Mouse (Mus musculus): ENCODE results near the gene Galntl6.
A peak's percentile ranks its signal among the peaks of the same experiment; 100 is the strongest.
"Not testable (repeated sequence)": the region's sequence is repeated elsewhere in the genome, so short reads cannot be mapped to it uniquely, and the experiment has no call there.

Gene Galntl6

DNA sequence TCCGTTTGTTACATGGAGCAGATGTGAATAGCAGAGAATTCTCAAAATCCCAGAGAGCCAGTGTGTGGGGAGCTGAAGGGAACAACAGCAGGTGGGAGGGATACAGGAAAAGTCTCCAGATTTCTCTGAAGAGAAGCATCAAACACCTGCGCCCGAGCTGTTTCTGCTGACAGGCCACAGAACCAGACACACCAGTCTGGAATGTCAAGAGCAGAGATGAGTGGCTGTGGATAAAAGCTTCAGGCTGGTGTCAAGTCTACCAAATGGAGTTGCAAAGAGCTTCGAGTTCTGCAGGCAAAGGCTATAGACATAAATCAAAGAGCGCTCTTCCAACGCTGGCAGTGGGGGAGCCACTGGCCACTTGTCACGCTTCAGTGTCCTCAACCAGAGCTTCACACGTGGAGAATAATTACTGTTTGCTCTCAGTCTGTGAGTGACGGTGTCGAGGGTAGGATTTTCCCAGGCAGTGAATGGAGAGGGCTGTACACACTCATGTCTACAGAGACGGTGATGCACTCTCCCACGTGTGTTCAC lies 1139.6 kb downstream of the Galntl6 start:
- DNase-seq (ENCODE audit: low read depth, low spot score): peak; percentile 74

DNA sequence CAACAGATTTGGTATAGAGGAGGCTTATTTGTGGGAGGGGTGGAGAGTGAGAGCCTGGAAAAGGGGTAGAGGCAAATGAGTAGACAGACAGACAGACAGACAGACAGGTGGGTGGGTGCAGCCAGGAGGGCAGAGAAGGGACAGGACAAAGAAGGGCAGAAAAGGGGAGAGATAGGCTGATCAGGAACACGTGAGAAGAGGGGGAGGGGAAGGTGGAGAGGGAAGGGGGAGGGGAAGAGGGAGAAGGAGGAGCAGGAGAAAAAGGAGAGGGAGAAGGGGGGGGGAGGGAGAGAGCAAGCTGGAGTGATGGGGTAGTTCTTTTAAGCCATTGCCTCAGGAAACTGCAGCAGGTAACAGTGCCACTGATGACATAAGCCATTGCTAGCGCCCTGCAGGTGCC lies 1144.9 kb downstream of the Galntl6 start:
- DNase-seq (ENCODE audit: low read depth, low spot score): no peak

DNA sequence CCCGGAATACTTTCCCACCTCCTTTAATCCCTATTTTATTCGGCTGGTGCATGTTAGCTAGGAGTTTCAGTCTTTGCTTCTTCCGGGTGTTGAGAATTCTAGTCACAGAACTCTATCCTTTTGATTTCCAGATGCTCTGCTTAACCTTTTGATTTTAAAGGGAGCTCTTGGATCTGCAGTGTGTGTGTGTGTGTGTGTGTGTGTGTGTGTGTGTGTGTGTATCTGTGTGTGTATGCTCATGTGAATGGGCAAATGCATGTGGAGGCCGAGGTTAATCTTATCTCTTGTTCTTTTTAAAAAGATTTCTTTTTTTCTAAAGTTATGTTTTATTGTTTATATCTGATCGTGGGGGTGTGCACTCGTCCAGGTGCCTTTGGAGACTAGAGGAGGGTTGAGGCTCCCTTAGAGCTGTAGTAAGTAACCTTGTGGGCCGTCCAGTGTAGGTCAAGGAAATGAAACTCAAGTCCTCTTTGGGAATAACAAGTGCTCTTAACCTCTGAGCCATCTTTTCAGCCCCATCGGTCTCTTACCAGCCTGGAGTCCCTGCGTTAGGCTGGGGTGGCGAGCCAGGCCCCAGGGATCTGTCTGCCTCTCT lies 1145.9 kb downstream of the Galntl6 start:
- DNase-seq (ENCODE audit: low read depth, low spot score): no peak

DNA sequence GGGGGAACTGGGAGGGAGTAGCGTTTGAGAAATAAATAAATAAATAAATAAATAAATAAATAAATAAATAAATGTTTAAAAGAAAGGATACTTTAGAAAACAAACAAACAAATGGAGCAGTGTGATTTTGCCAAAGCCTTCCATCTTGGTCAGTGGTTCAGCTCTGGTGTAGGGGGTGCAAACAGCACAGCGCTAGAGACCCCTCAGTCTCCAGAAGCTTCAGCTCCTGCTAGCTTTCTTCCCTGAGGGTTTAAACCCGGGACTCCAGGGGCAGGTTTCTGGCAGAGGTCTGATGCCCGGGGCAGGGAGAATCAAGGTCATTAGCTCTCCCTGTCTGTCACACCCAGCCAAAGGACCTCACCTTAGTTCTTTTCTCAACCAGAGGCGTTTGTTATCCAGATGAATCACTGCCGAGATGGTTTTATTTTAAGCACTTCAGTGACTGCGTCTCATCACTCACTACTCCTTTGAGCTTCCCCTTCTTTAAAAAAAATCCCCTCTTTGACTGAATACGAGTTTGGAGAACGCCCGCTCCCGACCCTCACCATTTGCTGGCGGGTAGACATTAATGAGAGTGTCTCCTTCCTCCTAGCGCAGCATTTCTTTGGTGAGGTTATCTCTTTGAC lies 1146.6 kb downstream of the Galntl6 start:
- DNase-seq (ENCODE audit: low read depth, low spot score): peak; percentile 30

DNA sequence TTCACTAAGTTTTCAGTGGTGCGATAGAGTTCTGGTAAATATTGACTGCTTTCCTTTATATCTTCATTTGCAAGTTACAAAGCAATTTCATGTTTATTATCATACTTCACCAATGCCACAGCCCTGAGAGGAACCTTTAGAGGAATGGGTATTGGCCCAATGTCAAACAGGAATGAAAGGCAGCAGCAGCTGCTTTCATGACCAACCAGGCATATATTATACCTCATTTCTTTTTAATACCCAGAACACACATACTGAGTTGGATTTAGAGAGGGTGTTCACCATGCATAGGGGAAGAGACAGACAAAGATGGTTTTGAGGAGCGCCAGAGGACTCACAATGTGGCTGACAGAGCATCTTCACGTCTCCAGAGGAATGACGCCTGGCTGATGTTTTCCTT lies 1147.2 kb downstream of the Galntl6 start:
- no peak for DNase-seq (ENCODE audit: low read depth, low spot score)

DNA sequence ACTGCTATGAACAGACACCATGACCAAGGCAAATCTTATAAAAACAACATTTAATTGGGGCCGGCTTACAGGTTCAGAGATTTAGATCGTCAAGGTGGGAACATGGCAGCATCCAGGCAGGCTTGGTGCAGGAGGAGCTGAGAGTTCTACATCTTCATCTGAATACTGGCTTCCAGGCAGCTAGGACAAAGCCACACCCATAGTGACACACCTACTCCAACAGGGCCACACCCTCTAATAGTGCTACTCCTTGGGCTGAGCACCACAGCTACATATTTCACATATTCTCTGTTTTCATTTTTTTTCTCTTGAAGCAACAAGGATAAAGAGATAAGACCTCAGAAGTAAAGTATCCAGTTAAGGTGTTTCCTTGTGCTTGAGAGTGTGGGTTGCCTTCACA lies 1149.8 kb downstream of the Galntl6 start:
- DNase-seq (ENCODE audit: low read depth, low spot score): not testable (repeated sequence)

DNA sequence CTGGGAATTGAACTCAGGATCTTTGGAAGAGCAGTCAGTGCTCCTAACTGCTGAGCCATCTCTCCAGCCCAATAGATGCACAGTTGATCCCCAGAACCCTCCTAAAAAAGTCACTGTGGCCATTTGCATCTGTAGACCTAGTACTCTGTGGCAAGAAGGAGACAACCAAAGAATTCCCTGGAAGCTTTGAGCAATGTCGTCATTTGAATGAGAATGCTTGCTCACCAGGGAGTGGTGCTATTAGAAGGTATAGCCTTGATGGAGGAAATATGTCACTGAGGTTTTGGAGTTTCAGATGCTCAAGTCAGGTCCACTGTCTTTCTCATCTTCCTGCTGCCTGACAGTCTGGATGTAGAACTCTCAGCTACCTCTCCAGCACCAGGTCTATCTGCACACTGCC lies 1151.5 kb downstream of the Galntl6 start:
- DNase-seq (ENCODE audit: low read depth, low spot score): no peak

DNA sequence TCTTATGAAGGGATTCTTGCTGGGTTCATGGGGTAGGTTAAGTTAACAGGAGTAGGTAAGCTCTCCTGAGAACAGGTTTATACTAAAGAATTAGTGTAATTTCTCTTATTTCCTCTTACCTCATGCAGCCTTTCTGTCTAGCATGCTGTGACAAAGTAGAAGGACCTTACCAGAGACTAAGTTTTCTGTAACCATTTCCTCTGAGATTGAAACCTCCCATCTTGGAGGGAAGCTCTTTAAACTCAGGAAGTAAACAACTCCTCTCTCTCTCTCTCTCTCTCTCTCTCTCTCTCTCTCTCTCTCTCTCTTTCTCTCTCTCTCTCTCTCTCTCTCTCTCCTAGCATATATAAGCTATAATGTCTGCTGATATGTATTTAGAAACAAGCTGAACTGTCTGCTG lies 1153.6 kb downstream of the Galntl6 start:
- no peak for DNase-seq (ENCODE audit: low read depth, low spot score)

DNA sequence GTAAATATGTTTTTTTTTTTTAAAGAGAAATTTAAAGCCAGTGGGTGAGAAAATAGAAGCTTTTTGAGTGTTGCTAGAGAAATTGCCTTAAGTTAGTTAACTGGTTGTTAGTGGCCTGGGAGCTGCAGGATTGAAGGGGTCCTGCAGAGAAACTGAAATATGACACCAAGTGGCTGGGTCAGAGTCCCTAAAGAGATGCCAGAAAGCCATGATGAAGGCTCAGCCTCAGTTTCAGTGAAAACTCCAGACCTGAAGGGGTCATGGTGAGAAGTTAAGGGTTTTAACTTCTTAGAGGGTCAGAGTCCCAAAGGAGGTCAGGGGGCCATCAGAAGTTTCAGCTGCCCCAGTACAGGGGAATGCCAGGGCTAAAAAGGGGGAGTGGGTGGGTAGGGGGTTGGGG lies 1155.0 kb downstream of the Galntl6 start:
- no peak for DNase-seq (ENCODE audit: low read depth, low spot score)

DNA sequence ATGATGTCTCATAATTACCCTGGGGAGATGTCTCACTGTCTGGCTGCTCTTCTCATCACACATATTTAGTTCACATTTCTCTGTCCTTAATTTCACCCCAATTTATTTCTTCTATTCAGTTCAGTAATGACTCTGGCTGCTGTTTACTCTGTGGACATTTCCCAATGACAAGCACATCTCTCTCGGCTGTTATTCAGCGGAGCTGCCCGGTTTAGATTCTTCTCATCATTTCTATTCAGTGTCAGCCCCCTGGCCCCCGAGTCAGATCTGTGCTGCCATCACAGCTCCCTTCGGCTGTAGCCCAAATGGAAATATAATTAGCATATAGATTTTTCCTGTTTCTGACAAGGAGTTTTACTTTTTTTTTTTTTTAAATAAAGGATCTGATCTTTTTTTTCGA lies 1158.4 kb downstream of the Galntl6 start:
- DNase-seq (ENCODE audit: low read depth, low spot score): peak; percentile 14

DNA sequence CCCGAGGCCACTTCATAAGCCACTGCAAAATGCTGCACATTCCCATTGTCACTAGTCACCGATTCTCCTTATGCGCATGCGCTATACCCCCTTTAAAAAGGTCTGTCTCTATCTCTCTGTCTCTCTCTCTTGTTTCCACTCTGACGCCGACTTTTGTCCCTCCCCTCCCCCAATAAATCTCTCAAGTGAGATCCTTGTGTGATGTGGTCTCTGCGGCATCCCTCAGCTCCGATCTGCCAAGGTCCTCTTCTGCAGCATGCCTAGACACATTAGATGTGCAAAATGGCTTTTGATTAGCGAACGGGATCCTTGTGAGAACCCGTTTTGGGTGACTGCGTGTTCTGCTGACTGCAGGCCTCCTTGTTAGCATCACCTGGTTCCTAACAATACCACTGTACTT lies 1168.8 kb downstream of the Galntl6 start:
- no peak for DNase-seq (ENCODE audit: low read depth, low spot score)

DNA sequence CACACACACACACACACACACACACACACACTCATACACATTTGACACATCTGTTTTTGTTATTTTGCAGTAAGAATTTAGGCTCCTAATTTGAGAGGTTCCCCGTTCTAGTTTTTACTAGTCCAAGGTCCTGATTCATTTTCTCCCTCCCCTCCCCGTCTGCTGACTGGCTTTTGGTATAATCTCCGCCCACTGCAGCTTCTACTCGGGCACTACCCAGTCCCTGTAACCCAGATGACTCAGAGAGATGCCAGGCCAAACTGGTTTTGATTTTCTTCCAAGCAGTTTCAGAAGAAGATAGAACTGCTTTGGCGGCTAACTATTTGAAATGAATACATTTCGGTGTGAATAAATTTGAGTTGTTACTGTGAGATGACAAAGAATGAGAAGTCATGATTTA lies 1170.5 kb downstream of the Galntl6 start:
- DNase-seq (ENCODE audit: low read depth, low spot score): peak; percentile 92

DNA sequence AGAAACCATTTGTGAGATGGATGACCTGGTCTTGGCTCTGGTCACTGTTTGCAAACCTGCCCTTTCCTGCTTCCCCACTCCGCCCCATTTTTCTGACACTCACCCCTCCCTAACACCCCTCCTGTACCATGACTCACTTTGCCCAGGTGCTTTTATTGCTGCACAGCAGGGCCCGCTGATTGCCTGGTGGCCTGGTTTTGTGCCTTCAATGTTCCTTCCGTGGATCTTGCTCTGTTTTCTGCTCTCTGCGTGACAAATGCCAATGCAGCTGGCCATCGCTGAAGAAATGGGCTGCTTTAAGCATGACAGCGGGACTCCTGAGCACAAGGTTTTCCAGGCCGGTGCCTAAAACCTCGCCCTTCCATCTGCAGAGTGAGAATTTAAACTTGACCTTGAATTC lies 1171.1 kb downstream of the Galntl6 start:
- peak; percentile 90 for DNase-seq (ENCODE audit: low read depth, low spot score)

DNA sequence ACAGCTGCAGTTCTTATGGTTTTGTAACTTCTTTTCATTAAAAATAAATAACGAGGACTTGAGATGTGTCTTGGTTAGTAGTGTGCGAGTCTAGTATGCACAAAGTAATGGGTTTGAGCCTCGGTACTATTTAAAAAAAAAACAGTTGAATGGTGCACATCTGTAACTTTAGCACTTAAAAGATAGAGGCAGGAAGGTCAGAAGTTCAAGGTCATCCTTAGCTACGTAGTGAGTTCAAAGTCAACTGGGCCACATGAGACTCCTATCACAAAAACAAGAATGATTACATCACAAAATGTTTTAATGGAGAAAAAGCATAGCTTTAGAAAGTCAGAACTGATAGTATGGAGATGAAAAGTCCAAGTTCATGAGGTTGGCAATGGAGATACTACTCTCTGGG lies 1175.2 kb downstream of the Galntl6 start:
- DNase-seq (ENCODE audit: low read depth, low spot score): no peak

DNA sequence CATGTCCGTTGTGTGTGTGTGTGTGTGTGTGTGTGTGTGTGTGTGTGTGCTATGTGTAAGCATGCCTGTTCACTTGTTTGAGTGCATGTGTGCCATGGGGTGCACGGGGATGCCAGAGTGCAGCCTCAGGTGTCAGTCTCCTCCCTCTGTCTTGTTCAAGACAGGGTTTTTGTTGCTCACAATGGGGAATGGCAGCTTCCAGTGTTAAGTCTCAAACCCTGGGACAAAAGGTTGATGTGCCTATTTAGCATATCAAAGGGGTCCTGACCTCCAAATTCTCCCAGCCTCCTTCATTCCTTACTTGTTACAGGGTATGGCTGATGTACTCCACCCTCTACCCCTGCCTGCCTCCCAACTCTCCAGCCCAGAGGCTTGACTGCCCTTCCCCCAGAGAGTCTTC lies 1179.6 kb downstream of the Galntl6 start:
- DNase-seq (ENCODE audit: low read depth, low spot score): no peak

DNA sequence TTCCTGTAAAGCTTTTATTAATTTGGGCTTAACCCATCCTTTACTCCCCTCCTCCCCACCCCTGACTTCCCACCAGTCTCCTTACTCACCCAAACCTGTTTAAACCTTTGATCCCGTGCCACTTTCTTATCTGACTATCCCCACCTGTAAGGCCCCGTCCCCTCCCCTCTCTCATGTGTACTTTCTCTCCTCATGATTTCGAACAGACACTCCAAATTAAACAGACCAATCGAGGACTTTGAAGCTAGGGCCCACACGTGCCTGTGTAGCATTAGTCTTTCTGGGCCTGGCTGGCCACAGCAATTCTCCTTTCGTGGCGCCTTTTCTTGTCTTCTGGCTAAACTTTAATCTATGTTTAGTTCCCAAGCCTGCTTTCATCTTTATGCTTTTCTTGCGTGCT lies 1180.8 kb downstream of the Galntl6 start:
- no peak for DNase-seq (ENCODE audit: low read depth, low spot score)

DNA sequence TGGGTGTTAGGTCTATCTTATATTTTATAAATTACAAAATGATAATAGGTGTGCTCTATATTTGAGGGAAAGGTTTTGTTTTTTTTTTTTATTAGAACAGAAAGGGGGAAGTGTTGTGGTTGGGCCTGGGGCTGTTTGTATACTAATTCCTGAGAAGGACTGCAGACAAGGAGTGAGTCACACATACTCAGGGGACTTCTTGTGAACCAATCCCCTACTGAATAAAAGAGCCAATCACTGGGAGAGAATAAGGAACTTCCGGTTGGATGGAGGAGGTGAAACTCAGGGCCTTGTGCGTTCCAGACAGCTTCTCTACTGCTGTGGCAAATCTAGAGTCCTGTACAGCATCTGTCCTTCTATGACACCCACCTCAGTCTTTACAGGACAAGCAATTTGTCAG lies 1184.2 kb downstream of the Galntl6 start:
- DNase-seq (ENCODE audit: low read depth, low spot score): no peak

DNA sequence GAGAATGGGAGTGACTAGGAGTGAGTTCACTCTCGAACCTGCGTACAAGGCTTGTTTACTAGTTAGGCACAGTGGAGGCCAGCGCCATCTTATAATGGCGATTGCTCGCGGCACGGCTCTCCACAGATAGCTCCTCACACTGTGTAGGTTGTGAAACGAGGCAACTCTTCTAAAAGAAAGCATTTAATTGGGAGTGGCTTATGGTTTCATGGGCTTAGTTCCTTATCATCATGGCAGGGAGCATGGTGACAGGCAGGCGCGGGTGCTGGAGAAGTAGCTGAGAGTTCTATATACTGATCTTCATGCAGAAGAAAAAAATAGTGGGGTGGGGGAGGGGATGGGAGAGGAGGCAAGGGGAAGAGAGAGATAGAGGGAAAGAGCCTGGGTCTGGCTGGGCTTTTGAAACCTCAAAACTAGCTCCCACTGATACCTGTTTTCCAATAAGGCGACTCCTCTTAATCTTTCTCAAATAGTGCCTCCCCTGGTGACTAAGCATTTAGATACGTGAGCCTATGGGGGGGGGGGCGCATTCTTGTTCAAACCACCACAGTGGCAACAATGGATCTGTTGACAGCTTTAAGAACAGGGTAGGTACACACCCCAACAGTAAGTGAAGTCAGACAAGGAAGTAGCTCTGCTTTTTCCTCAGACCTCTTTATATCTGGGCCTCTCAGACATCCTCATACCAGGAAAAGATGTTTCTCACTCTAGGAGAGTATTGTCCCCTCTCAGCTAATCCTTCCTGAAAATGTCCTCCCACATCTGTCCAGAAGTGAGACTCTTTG lies 1187.4 kb downstream of the Galntl6 start:
- no peak for DNase-seq (ENCODE audit: low read depth, low spot score)
